Mouse (Mus musculus): ENCODE measurements around the gene Man1a.

Man1a gene

GRCm38 (mm10) chr10:54017904-54018454 lies 58.4 kb downstream of the Man1a start:
- DNase-seq (ENCODE audit: extremely low read depth, low read depth, low spot score): no peak

DNA sequence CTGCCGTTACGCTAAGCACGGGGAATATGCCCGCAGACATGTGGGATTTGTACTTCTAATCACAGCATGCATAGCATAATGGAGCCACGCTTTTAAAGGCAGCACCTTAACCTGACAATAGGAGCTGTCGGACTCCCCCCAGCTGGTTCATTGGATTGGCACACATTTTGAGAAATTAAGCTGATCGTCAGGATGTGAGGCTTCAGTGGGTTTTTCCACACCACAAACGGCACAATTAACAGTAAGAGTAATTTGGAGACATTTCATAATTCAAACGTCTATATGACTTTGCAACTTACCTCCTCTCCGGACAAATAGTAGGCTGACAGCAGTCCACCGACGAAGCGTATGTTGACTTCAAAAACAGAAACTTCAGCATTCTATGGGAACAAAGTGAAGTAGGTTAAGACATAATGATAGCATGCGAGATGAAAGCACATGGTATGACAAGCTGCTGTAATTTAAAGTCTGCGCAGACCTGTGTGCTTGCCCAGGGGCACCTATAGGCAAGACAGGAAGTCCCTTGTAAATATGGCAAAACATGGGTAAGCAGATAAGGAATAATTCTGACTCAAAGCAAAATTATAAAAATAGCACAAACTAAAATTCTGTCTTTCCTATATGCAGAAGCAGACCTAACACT lies 62.2 kb downstream of the Man1a start:
- no peak for DNase-seq (ENCODE audit: extremely low read depth, low read depth, low spot score)

DNA sequence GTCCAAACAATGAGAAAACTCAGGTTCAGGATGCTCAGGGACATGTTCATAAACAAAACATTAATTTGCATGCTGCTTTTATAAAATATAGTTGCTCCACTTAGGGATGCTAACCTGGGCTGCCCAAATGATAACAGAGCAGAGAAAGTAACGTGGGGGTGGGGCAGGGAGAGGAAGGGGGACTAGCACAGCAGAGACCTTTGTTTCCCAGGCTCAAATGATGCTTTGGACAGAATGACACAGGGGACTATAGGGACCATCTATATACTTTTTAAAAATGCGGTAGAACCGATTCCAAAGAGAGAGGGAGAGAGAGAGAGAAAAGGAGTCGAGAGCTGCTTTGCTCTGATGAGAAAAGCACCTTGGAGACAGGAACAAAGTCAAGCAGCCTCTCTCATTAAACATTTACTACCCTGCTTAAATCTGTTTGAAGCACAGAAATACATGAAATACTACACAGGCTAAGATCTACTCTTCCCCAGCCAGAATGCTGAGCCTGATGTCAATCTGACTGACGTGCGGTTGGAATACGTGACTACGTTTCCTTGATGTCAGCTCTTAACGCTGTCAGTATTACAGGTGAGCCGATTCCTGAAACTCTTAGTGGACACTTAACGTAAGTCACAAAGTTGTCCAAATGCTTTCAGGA lies 63.1 kb downstream of the Man1a start:
- no peak for DNase-seq (ENCODE audit: extremely low read depth, low read depth, low spot score)

DNA sequence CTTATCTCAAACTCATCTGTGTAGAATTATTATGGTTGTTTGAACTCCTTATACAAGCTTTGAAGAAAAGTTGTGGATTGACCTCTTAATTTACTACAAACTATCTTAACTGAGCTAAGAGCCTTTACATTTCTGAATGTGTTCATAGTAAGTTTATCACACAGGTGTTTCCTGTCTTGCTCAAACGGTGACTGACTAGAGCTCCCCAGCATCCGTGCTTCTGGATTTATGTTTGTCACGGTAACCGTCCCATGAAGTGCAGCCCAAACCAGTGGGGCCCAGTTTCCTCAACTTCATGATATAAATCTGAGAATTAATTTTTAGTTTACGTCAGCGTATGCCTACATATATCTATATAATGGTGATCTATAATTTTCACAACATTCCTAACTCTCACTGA lies 67.3 kb downstream of the Man1a start:
- DNase-seq (ENCODE audit: extremely low read depth, low read depth, low spot score): no peak

DNA sequence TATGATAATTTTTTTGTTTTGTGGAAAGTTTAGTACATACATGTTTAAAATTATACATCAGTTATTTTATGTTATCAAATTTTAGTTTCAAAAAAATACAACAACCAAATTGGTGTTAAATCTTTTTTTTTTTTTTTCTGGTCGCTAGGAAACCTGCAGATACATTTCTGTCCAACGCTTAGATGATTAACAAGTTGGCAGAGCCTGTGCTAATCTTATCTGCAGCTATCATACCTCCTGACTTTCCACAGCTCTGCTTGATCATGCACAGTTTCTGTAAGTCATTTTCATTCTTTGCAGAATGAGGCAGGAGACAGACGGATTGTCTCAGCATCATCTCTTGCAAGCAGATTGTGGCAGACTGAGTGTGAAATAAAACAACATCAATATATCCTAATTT lies 69.5 kb downstream of the Man1a start:
- DNase-seq (ENCODE audit: extremely low read depth, low read depth, low spot score): no peak

DNA sequence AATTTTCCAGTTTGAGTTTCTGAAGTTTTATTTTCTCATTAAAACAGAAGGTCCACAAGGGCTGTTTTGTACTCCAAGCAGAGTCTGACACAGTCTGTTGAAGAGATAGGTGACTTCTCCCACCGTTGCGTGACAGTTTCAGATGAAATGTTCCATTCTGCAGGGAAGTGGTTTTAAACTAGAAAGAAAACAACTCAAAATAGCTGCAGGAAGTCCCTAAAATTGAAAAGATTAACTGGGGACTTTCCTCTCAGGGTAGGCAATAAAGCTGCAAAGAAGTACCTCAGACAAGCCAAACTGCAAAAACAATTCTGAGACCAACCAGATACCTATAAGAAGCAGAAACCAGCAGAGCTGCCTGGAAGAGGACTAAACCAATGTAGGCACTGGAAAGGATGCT lies 70.6 kb downstream of the Man1a start:
- DNase-seq (ENCODE audit: extremely low read depth, low read depth, low spot score): no peak

DNA sequence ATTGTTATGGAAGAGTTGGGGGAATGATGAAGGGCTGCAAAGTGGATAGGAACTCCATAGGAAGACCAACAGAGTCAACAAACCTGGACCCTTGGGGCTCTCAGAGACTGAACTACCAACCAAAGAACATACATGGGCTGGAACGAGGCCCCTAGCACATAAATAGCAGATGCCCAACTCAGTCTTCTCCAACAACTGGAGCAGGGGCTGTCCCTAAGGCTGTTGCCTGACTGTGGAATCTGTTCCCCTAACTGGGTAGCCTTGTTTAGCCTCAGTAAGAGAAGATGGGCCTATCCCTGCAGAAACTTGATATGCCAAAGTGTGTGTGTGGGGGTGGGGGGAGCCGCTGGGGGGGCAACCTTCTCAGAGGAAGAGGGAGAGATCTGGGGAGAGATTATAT lies 73.5 kb downstream of the Man1a start:
- DNase-seq (ENCODE audit: extremely low read depth, low read depth, low spot score): no peak

DNA sequence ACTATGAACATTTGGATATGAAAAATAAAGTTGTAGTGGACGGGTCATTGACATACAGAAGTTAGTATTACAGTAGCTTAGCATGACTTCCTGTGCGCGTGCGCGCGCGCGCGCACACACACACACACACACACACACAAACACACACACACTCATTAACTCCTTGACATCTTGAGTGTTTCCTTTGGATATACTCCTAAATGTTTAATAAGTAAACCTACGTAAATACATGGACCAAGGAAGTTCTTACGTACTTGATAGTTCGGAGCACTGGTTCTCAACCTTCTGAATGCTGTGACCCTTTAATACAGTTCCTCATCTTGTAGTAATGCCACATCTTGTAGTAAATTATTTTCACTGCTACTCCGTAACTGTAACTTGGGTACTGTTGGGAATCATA lies 79.1 kb downstream of the Man1a start:
- DNase-seq (ENCODE audit: extremely low read depth, low read depth, low spot score): no peak

- no peak for DNase-seq (ENCODE audit: extremely low read depth, low read depth, low spot score)
Measured at GRCm38 (mm10) chr10:53996216-53996615, 80.2 kb downstream of the Man1a start.

- DNase-seq (ENCODE audit: extremely low read depth, low read depth, low spot score): no peak
Measured at GRCm38 (mm10) chr10:53994591-53994990, 81.8 kb downstream of the Man1a start.

GRCm38 (mm10) chr10:53990434-53990833 lies 86.0 kb downstream of the Man1a start:
- DNase-seq (ENCODE audit: extremely low read depth, low read depth, low spot score): no peak

DNA sequence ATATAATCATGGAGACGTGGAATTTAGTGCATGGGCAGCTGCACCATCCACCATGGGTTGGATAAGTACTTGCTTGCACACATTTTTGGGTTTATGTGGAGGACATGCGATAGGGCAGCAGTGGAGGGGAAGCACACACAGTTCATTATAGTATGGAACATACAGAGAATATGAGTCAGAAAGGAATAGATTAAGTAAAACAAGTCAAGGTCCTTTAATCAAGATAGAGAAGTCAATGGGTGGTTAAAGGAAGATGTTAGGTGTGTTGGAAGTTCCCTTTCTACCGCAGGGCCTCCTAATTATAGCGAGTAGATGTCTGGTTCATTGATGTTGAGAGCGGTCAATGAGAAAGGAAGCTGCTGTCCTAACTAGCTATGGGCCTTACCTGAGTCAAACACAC lies 91.5 kb downstream of the Man1a start:
- no peak for DNase-seq (ENCODE audit: extremely low read depth, low read depth, low spot score)

GRCm38 (mm10) chr10:53984086-53984485 lies 92.3 kb downstream of the Man1a start:
- DNase-seq (ENCODE audit: extremely low read depth, low read depth, low spot score): no peak

- no peak for DNase-seq (ENCODE audit: extremely low read depth, low read depth, low spot score)
Measured at GRCm38 (mm10) chr10:53978647-53979046, 97.8 kb downstream of the Man1a start.

DNA sequence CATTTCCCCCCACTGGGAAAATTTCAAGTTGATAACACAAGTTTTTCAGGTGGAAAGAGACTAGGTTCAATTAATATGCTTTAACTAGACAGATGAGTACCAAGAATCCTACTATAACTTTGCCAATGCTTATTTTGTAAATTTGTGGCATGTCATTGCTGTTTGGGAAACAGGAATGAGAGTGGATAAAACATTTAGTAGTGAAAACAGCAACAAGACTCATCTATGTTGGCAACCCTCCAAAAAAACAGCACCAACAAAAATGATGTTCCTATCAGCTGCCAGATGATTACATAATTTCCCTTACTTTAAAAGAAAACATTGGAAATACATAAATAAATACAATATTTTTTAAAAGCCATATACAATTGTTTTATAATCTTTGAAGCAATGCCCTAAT lies 102.2 kb downstream of the Man1a start:
- no peak for DNase-seq (ENCODE audit: extremely low read depth, low read depth, low spot score)

GRCm38 (mm10) chr10:53959759-53960158 lies 116.7 kb downstream of the Man1a start:
- DNase-seq (ENCODE audit: extremely low read depth, low read depth, low spot score): no peak

DNA sequence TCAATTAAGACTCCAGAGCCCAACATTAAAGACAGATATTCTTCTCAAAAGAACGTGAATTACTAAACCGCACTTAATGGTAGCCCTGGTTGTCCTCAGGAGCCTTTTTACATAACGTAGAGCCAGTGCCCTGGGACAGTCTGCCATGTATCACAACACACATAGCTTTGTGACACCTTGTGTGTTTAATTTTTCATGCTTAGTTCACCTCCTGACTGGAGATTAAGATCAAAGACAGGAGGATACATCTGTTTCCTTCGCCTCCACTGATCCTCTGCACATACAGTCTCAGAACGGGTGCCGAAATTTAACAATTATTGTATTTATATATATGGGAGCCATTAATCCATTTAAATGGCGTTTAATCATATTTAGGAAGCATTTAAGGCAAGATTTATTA lies 134.8 kb downstream of the Man1a start:
- DNase-seq (ENCODE audit: extremely low read depth, low read depth, low spot score): no peak

- no peak for DNase-seq (ENCODE audit: extremely low read depth, low read depth, low spot score)
Measured at GRCm38 (mm10) chr10:53938199-53938598, 138.2 kb downstream of the Man1a start.

DNA sequence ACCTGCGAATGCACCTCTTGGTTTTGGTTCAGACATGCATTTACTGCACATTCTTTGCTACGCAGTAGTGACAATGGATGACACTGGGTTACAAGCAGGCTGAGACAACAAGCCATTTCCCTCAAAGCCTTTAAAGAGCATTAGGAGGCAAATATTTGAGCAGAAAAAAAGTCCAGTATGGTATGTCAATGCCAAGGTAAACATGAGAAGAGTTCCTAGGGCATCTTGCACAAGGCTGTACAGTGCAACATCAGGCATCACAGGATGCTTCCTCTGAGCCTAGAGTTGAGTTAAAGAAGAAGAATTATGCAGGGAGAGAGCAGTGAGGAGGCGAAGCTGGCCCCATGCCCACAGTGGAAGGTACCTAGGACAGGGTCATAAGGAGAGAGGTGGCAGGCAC lies 140.3 kb downstream of the Man1a start:
- DNase-seq (ENCODE audit: extremely low read depth, low read depth, low spot score): no peak

DNA sequence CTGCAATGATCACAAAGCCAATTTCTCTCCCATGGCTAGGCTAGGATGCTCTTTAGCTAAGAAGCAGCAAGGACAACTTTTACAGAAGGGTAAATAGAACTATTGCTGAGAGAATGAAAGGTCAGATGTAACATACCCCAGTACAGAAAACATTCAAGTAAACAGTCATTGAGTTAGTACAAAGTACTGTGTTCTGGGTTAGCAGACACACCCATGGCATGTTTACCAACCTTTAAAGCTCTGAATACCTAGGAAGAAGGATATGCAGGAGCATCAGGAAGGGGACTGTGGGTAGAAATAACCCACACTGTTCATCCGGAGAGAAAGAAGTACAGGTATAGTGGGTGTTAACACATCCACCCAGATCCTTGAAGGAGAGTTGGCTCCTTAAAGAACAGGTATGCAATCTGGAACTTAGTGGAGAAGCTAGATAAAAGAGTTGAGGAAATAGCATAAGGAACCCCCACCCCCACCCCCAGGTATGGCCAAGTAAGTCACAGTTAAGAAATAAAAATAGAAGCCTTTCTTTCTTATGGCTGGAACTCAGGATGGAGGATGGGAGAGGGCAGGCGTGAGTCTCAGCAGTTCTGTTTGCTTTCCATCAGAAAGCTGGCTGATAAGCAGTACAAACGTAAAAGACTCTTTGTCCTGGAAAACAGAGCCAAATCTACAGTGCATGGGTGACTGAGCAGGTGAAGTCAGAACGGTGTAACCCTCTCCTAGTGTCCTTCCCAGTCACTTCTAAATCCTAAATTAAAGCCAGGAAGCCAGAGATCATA lies 146.5 kb downstream of the Man1a start:
- DNase-seq (ENCODE audit: extremely low read depth, low read depth, low spot score): no peak

- DNase-seq (ENCODE audit: extremely low read depth, low read depth, low spot score): no peak
Measured at GRCm38 (mm10) chr10:53927904-53928303, 148.5 kb downstream of the Man1a start.

GRCm38 (mm10) chr10:53925456-53925855 lies 151.0 kb downstream of the Man1a start:
- no peak for DNase-seq (ENCODE audit: extremely low read depth, low read depth, low spot score)

Measured in fat pad, adult 2 months (tissue).